Mouse (Mus musculus): ENCODE measurements at regions not wholly inside any gene's neighbourhood (a gene's known extent, or its start where the extent isn't known, plus 50 kb on each side); places are given as distances from the start of the nearest gene placed in this dataset.
A peak's percentile ranks its signal among the peaks of the same experiment; 100 is the strongest.

GRCm38 (mm10) chr1:99369776-99370175, 402.8 kb upstream of the Cntnap5b start:
- peak; percentile 37 for DNase-seq (ENCODE audit: low read depth)

GRCm38 (mm10) chr1:99370346-99370940, 402.1 kb upstream of the Cntnap5b start:
- DNase-seq (ENCODE audit: low read depth): peak; percentile 26
- TF ChIP-seq CTCF (IDR thresholded peaks at IDR 0.05; ENCODE audit: borderline replicate concordance, extremely low read depth, insufficient read depth, insufficient read length) (no peak), POLR2A (IDR thresholded peaks at IDR 0.05; ENCODE audit: borderline replicate concordance, extremely low read depth, insufficient read depth, insufficient read length, poor library complexity, severe bottlenecking) (no peak)

More at GRCm38 (mm10) chr1:99369776-99370175, 402.8 kb upstream of the Cntnap5b start:
- TF ChIP-seq CTCF (IDR thresholded peaks at IDR 0.05; ENCODE audit: borderline replicate concordance, extremely low read depth, insufficient read depth, insufficient read length): no peak
- no peak for TF ChIP-seq POLR2A (IDR thresholded peaks at IDR 0.05; ENCODE audit: borderline replicate concordance, extremely low read depth, insufficient read depth, insufficient read length, poor library complexity, severe bottlenecking)

GRCm38 (mm10) chr1:99395813-99396212, 376.8 kb upstream of the Cntnap5b start:
- no peak for TF ChIP-seq CTCF (IDR thresholded peaks at IDR 0.05; ENCODE audit: borderline replicate concordance, extremely low read depth, insufficient read depth, insufficient read length)
- DNase-seq (ENCODE audit: low read depth): no peak
